Mouse (Mus musculus) erythroblast, embryonic 14.5 days (primary cell): ENCODE data around the gene Hnrnpab. TPM values are rescaled to one million over a fixed set of nuclear protein-coding genes. Genes with fewer than 3 reads are reported as not detected.
A peak's percentile ranks its signal among the peaks of the same experiment; 100 is the strongest.

Experiments used
- H3K27me3 ChIP-seq: 2 replicates; pipeline ENCODE4 v1.6.1; 2012; ENCODE audit warnings: inconsistent platforms; ENCODE audit not compliant: control insufficient read depth
- H3K36me3 ChIP-seq: 2 replicates; pipeline ENCODE4 v1.6.1; 2012; ENCODE audit warnings: mild to moderate bottlenecking, inconsistent platforms; ENCODE audit not compliant: control insufficient read depth
- H3K4me1 ChIP-seq: 2 replicates; pipeline ENCODE4 v1.6.1; 2012; ENCODE audit warnings: inconsistent platforms; ENCODE audit not compliant: control insufficient read depth
- H3K4me3 ChIP-seq: replicated peaks from 2 replicates; pipeline ENCODE3; 2012; ENCODE audit warnings: moderate library complexity, mild to moderate bottlenecking, inconsistent platforms
- H3K9me3 ChIP-seq: 2 replicates; pipeline ENCODE4 v1.6.1; 2012; ENCODE audit warnings: low read length, inconsistent platforms, mixed read lengths; ENCODE audit not compliant: control insufficient read depth
- GATA1 ChIP-seq: IDR thresholded peaks from 2 replicates; pipeline ENCODE4 v1.6.1; 2012; ENCODE audit warnings: low read length, inconsistent platforms, mixed read lengths
- TAL1 ChIP-seq: IDR thresholded peaks from 3 replicates; pipeline ENCODE4 v1.6.1; 2012; ENCODE audit warnings: low read length, inconsistent platforms, mixed read lengths
- polyA plus RNA-seq: library from polyadenylated mRNA; stranded (reverse); fragments of >175 nt; gene quantifications from 2 replicates; pipeline ENCODE4 v1.2.3, GENCODE M21; 2012

The Hnrnpab gene
- polyA plus RNA-seq, 1 experiment, result 82.9 TPM

- H3K9me3 ChIP-seq, result no peaks in the 10 kb centered on the region
- H3K4me1 ChIP-seq, result peaks cover 49% of the 10 kb centered on the region
- H3K4me3 ChIP-seq, result peak overlapping the region; percentile 3
- H3K27me3 ChIP-seq, result no peaks in the 10 kb centered on the region
- no peak for TF ChIP-seq TAL1
- TF ChIP-seq GATA1, result no peak
- H3K36me3 ChIP-seq, result peaks cover 59% of the 10 kb centered on the region
These were observed 20.2 kb downstream of the Hnrnpab start for GRCm38 (mm10) chr11:51586411-51586810.

GRCm38 (mm10) chr11:51585608-51586252 is 20.9 kb downstream of the Hnrnpab start:
- Histone ChIP-seq H3K36me3 (peaks cover 52% of the 10 kb centered on the region), H3K4me3 (peak overlapping the region; percentile 82), H3K27me3 (no peaks in the 10 kb centered on the region), H3K4me1 (peaks cover 49% of the 10 kb centered on the region), H3K9me3 (no peaks in the 10 kb centered on the region)
- TF ChIP-seq TAL1, result no peak
- TF ChIP-seq GATA1, result no peak

- Histone ChIP-seq H3K4me3 (peak within 1 kb of the TSS; percentile 82), H3K36me3 (peaks cover 43% of the 10 kb centered on the region), H3K27me3 (no peaks in the 10 kb centered on the region), H3K9me3 (no peaks in the 10 kb centered on the region), H3K4me1 (peaks cover 49% of the 10 kb centered on the region)
- TF ChIP-seq TAL1 (peak; percentile 31; the same call in 1 of the 3 replicates), GATA1 (peak; percentile 79)
These were observed 22.0 kb downstream of the Hnrnpab start, which contains the start of gene Phykpl for GRCm38 (mm10) chr11:51584431-51585248. TSS of gene Phykpl (plus strand) at chr11:51584757.

GRCm38 (mm10) chr11:51584057-51584430 is 22.6 kb downstream of the Hnrnpab start:
- TF ChIP-seq TAL1 (no peak), GATA1 (no peak)
- no peaks in the 10 kb centered on the region for H3K9me3 ChIP-seq
- H3K4me3 ChIP-seq, result peak overlapping the region; percentile 82
- peaks cover 49% of the 10 kb centered on the region for H3K4me1 ChIP-seq
- H3K27me3 ChIP-seq, result no peaks in the 10 kb centered on the region
- peaks cover 37% of the 10 kb centered on the region for H3K36me3 ChIP-seq

- H3K9me3 ChIP-seq, result no peaks in the 10 kb centered on the region
- peaks cover 23% of the 10 kb centered on the region for H3K36me3 ChIP-seq
- H3K4me3 ChIP-seq, result no peak overlapping the region
- H3K27me3 ChIP-seq, result no peaks in the 10 kb centered on the region
- TF ChIP-seq GATA1 (no peak), TAL1 (no peak)
- H3K4me1 ChIP-seq, result peaks cover 48% of the 10 kb centered on the region
These were observed 23.9 kb downstream of the Hnrnpab start for GRCm38 (mm10) chr11:51582713-51583112.

- H3K9me3 ChIP-seq, result no peaks in the 10 kb centered on the region
- TF ChIP-seq GATA1 (no peak), TAL1 (no peak)
- H3K27me3 ChIP-seq, result no peaks in the 10 kb centered on the region
- peaks cover 14% of the 10 kb centered on the region for H3K4me1 ChIP-seq
- H3K36me3 ChIP-seq, result no peaks in the 10 kb centered on the region
- no peak overlapping the region for H3K4me3 ChIP-seq
These were observed 27.6 kb downstream of the Hnrnpab start for GRCm38 (mm10) chr11:51579024-51579423.

GRCm38 (mm10) chr11:51577587-51577986 is 29.1 kb downstream of the Hnrnpab start:
- Histone ChIP-seq H3K4me1 (no peaks in the 10 kb centered on the region), H3K27me3 (no peaks in the 10 kb centered on the region), H3K36me3 (no peaks in the 10 kb centered on the region), H3K4me3 (no peak overlapping the region), H3K9me3 (no peaks in the 10 kb centered on the region)
- TF ChIP-seq GATA1 (no peak), TAL1 (no peak)

- Histone ChIP-seq H3K27me3 (no peaks in the 10 kb centered on the region), H3K9me3 (no peaks in the 10 kb centered on the region), H3K4me3 (no peak overlapping the region), H3K36me3 (no peaks in the 10 kb centered on the region), H3K4me1 (no peaks in the 10 kb centered on the region)
- TF ChIP-seq TAL1 (no peak), GATA1 (no peak)
These were observed 30.2 kb downstream of the Hnrnpab start for GRCm38 (mm10) chr11:51576454-51576853.

GRCm38 (mm10) chr11:51568801-51569200 is 37.8 kb downstream of the Hnrnpab start:
- H3K36me3 ChIP-seq, result no peaks in the 10 kb centered on the region
- no peaks in the 10 kb centered on the region for H3K4me1 ChIP-seq
- peaks cover 4% of the 10 kb centered on the region for H3K9me3 ChIP-seq
- no peaks in the 10 kb centered on the region for H3K27me3 ChIP-seq
- no peak for TF ChIP-seq TAL1
- no peak overlapping the region for H3K4me3 ChIP-seq
